Mouse (Mus musculus) CH12.LX (cell line): Measurements from ENCODE around the gene Ncf2. TPM values are rescaled to one million over a fixed set of nuclear protein-coding genes. Genes with fewer than 3 reads are reported as not detected.
"Not testable (repeated sequence)": the region's sequence is repeated elsewhere in the genome, so short reads cannot be mapped to it uniquely, and the experiment has no call there.

Experiments
- DNase-seq: peaks from one replicate; pipeline ENCODE4 v3.0.0-alpha.2; 2013; ENCODE audit errors: extremely low read depth
- H3K27ac ChIP-seq: 2 replicates; pipeline ENCODE4 v1.5.1; 2012; ENCODE audit warnings: low read depth, mild to moderate bottlenecking, control low read depth, moderate library complexity; ENCODE audit not compliant: insufficient read depth
- H3K27me3 ChIP-seq: replicated peaks from 2 replicates; pipeline ENCODE3; 2012; ENCODE audit warnings: inconsistent platforms
- H3K36me3 ChIP-seq, 2 experiments: replicated peaks in 1 of 2; 2 replicates each; pipeline versions ENCODE3 to v1.6.1; 2012; ENCODE audit warnings: inconsistent platforms in 1 of 2, low read length in 1 of 2, mild to moderate bottlenecking in 1 of 2, mixed read lengths in 1 of 2, moderate library complexity in 1 of 2; ENCODE audit not compliant: control insufficient read depth in 1 of 2, insufficient read depth in 1 of 2
- H3K4me1 ChIP-seq, 2 experiments: 2 replicates each; pipeline ENCODE4 v1.6.1; 2012; ENCODE audit warnings: inconsistent platforms in 1 of 2, moderate library complexity in 1 of 2; ENCODE audit not compliant: insufficient read depth in 2 of 2, control insufficient read depth in 1 of 2
- H3K4me2 ChIP-seq: 2 replicates; pipeline ENCODE4 v1.6.1; 2012; ENCODE audit warnings: low read depth, mild to moderate bottlenecking, control low read depth; ENCODE audit not compliant: poor library complexity, insufficient read depth, severe bottlenecking
- H3K4me3 ChIP-seq, 3 experiments: fragments of 150-350 bp in 1 of 3; sonication (generic) in 1 of 3; replicated peaks in 1 of 3; 2 replicates each; pipeline versions ENCODE3 to v1.5.1; 2011 to 2012; ENCODE audit warnings: low read depth in 2 of 3, low read length in 2 of 3, mild to moderate bottlenecking in 2 of 3, moderate library complexity in 2 of 3, control low read depth in 1 of 3, improper control_type of control experiment in 1 of 3, inconsistent platforms in 1 of 3, mixed read lengths in 1 of 3; ENCODE audit not compliant: poor library complexity in 1 of 3
- H3K79me2 ChIP-seq: replicated peaks from 2 replicates; pipeline ENCODE4 v1.6.1; 2012; ENCODE audit warnings: mild to moderate bottlenecking, moderate library complexity; ENCODE audit not compliant: control insufficient read depth, poor library complexity, insufficient read depth, severe bottlenecking; ENCODE audit errors: extremely low read depth
- H3K9ac ChIP-seq: 2 replicates; pipeline ENCODE4 v1.6.1; 2012; ENCODE audit warnings: low read depth, mild to moderate bottlenecking, control low read depth, moderate library complexity; ENCODE audit not compliant: insufficient read depth
- H3K9me3 ChIP-seq: replicated peaks from 2 replicates; pipeline ENCODE3; 2012; ENCODE audit warnings: low read length, inconsistent platforms, mixed read lengths
- BHLHE40 ChIP-seq: IDR thresholded peaks from 2 replicates; pipeline ENCODE4 v1.6.1; 2011; ENCODE audit warnings: mild to moderate bottlenecking, low read depth, low read length, improper control_type of control experiment
- CHD1 ChIP-seq: IDR thresholded peaks from 2 replicates; pipeline ENCODE4 v1.6.1; 2012; ENCODE audit warnings: low read depth, low read length, improper control_type of control experiment, inconsistent platforms
- CHD2 ChIP-seq: IDR thresholded peaks from 2 replicates; pipeline ENCODE4 v1.6.1; 2011; ENCODE audit warnings: low read length, improper control_type of control experiment
- CTCF ChIP-seq, 2 experiments: IDR thresholded peaks in 1 of 2; conservative IDR thresholded peaks in 1 of 2; 2 replicates each; pipeline ENCODE4 v1.5.1; 2011 to 2012; ENCODE audit warnings: low read depth in 2 of 2, low read length in 2 of 2, improper control_type of control experiment in 1 of 2, inconsistent platforms in 1 of 2, mild to moderate bottlenecking in 1 of 2, moderate library complexity in 1 of 2
- E2F4 ChIP-seq: IDR thresholded peaks from 2 replicates; pipeline ENCODE4 v1.6.1; 2011; ENCODE audit warnings: low read depth, low read length, improper control_type of control experiment; ENCODE audit not compliant: insufficient replicate concordance
- ELF1 ChIP-seq: IDR thresholded peaks from 2 replicates; pipeline ENCODE4 v1.6.1; 2014; ENCODE audit warnings: low read depth, mild to moderate bottlenecking, inconsistent platforms, low read length, improper control_type of control experiment
- ETS1 ChIP-seq: conservative IDR thresholded peaks from 2 replicates; pipeline ENCODE4 v1.6.1; 2012; ENCODE audit warnings: low read depth, mild to moderate bottlenecking, inconsistent platforms, low read length, improper control_type of control experiment, moderate library complexity
- GABPA ChIP-seq: IDR thresholded peaks from 2 replicates; pipeline ENCODE4 v1.6.1; 2012; ENCODE audit warnings: low read depth, low read length, improper control_type of control experiment, inconsistent platforms; ENCODE audit not compliant: insufficient replicate concordance
- HCFC1 ChIP-seq: IDR thresholded peaks from 2 replicates; pipeline ENCODE4 v1.6.1; 2012; ENCODE audit warnings: low read depth, mild to moderate bottlenecking, inconsistent platforms, low read length, improper control_type of control experiment
- IRF4 ChIP-seq: IDR thresholded peaks from 2 replicates; pipeline ENCODE4 v1.6.1; 2014; ENCODE audit warnings: low read depth, mild to moderate bottlenecking, inconsistent platforms, low read length, improper control_type of control experiment
- JUND ChIP-seq: conservative IDR thresholded peaks from 2 replicates; pipeline ENCODE4 v1.6.1; 2011; ENCODE audit warnings: low read depth, low read length, improper control_type of control experiment
- KAT2A ChIP-seq: IDR thresholded peaks from 2 replicates; pipeline ENCODE4 v1.6.1; 2012; ENCODE audit warnings: low read length, improper control_type of control experiment, inconsistent platforms; ENCODE audit not compliant: insufficient replicate concordance
- MAX ChIP-seq: IDR thresholded peaks from 2 replicates; pipeline ENCODE4 v1.6.1; 2011; ENCODE audit warnings: low read length, improper control_type of control experiment
- MYC ChIP-seq: IDR thresholded peaks from 2 replicates; pipeline ENCODE4 v1.6.1; 2011; ENCODE audit warnings: low read depth, mild to moderate bottlenecking, improper control_type of control experiment, low read length
- NELFE ChIP-seq: IDR thresholded peaks from 2 replicates; pipeline ENCODE4 v1.6.1; 2011; ENCODE audit warnings: low read depth, low read length, improper control_type of control experiment
- NRF1 ChIP-seq: IDR thresholded peaks from 2 replicates; pipeline ENCODE4 v1.6.1; 2014; ENCODE audit warnings: low read depth, mild to moderate bottlenecking, inconsistent platforms, low read length, improper control_type of control experiment, moderate library complexity
- PAX5 ChIP-seq: IDR thresholded peaks from 2 replicates; pipeline ENCODE4 v1.6.1; 2012; ENCODE audit warnings: low read length, inconsistent platforms, mixed read lengths
- POLR2A ChIP-seq: IDR thresholded peaks from 2 replicates; pipeline ENCODE4 v1.6.1; 2011; ENCODE audit warnings: low read depth, mild to moderate bottlenecking, improper control_type of control experiment, low read length
- RAD21 ChIP-seq: IDR thresholded peaks from 2 replicates; pipeline ENCODE4 v1.6.1; 2011; ENCODE audit warnings: low read depth, mild to moderate bottlenecking, low read length, improper control_type of control experiment, moderate library complexity
- RCOR1 ChIP-seq: conservative IDR thresholded peaks from 2 replicates; pipeline ENCODE4 v1.6.1; 2012; ENCODE audit warnings: low read depth, mild to moderate bottlenecking, inconsistent platforms, low read length, improper control_type of control experiment
- TBP ChIP-seq: conservative IDR thresholded peaks from 2 replicates; pipeline ENCODE4 v1.6.1; 2011; ENCODE audit warnings: low read depth, low read length, improper control_type of control experiment
- TCF12 ChIP-seq: IDR thresholded peaks from 2 replicates; pipeline ENCODE4 v1.6.1; 2014; ENCODE audit warnings: low read depth, mild to moderate bottlenecking, inconsistent platforms, low read length, improper control_type of control experiment
- UBTF ChIP-seq: IDR thresholded peaks from 2 replicates; pipeline ENCODE4 v1.6.1; 2012; ENCODE audit warnings: low read depth, mild to moderate bottlenecking, inconsistent platforms, low read length, improper control_type of control experiment, moderate library complexity
- ZC3H11A ChIP-seq: IDR thresholded peaks from 2 replicates; pipeline ENCODE4 v1.6.1; 2012; ENCODE audit warnings: low read depth, mild to moderate bottlenecking, inconsistent platforms, low read length, improper control_type of control experiment
- ZMIZ1 ChIP-seq: IDR thresholded peaks from 2 replicates; pipeline ENCODE4 v1.6.1; 2012; ENCODE audit warnings: low read depth, mild to moderate bottlenecking, inconsistent platforms, low read length, improper control_type of control experiment
- dilution Hi-C: fragments of 300-500 bp; cut with MboI; formaldehyde crosslinking; loops from 2 replicates; pipeline ENCODE4 v1.14.3; 2020; ENCODE audit warnings: low sequenced_read_pairs; ENCODE audit not compliant: extremely low pct_unique_long_range_greater_than_20kb, extremely low pct_ligation_motif_present
- in situ Hi-C: fragments of 300-500 bp; cut with MboI; formaldehyde crosslinking; loops from 3 replicates; pipeline ENCODE4 v1.14.3; 2019; ENCODE audit warnings: low sequenced_read_pairs, low pct_ligation_motif_present, low pct_unique_long_range_greater_than_20kb, mixed read lengths
- polyA plus RNA-seq: library from polyadenylated mRNA; unstranded; fragments of >175 nt; gene quantifications from 2 replicates; pipeline ENCODE4 v1.2.1, GENCODE M21; 2012; ENCODE audit warnings: low read depth; ENCODE audit not compliant: insufficient read length
- total RNA-seq, 2 experiments: library from RNA; depleted of rRNA; stranded (reverse); fragments of 300-350 nt in 1 of 2; fragments of >200 nt in 1 of 2; gene quantifications; 2 replicates each; pipeline ENCODE4 v1.2.3; 2012 to 2014

The Ncf2 gene
- total and polyA plus RNA-seq, 3 experiments = 82.6 to 89.9 (median 89.2) TPM

GRCm38 (mm10) chr1:152771016-152771415 is 29.0 kb upstream of the Ncf2 start:
- H3K79me2 ChIP-seq = peaks cover 14% of the 10 kb centered on the region
- H3K4me2 ChIP-seq = no peak overlapping the region
- H3K4me1 ChIP-seq = peaks cover 4 to 9% of the 10 kb centered on the region in 2 experiments; a peak in 3 of 4 replicates
- dilution Hi-C loops = no loop called here
- TF ChIP-seq KAT2A (no peak), BHLHE40 (no peak), HCFC1 (no peak), NRF1 (no peak)
- TF ChIP-seq, all 38 proteins: peak for 0
- no peak overlapping the region for H3K27ac ChIP-seq
- no peak overlapping the region for H3K9ac ChIP-seq
- peaks cover 48 to 67% of the 10 kb centered on the region in 2 experiments for H3K36me3 ChIP-seq
- no peak overlapping the region for H3K4me3 ChIP-seq
- in situ Hi-C loops = no loop called here
- no peaks in the 10 kb centered on the region for H3K9me3 ChIP-seq
- H3K27me3 ChIP-seq = no peaks in the 10 kb centered on the region
- no peak for DNase-seq

- H3K79me2 ChIP-seq, H3K9me3 ChIP-seq, dilution Hi-C loops, H3K4me2 ChIP-seq, H3K27me3 ChIP-seq, H3K27ac ChIP-seq, H3K9ac ChIP-seq, in situ Hi-C loops, H3K4me3 ChIP-seq, H3K4me1 ChIP-seq, DNase-seq: not testable (repeated sequence)
- H3K36me3 ChIP-seq = peaks cover 53 to 64% of the 10 kb centered on the region in 2 experiments
Measured at GRCm38 (mm10) chr1:152774601-152775000, 25.4 kb upstream of the Ncf2 start.

DNA sequence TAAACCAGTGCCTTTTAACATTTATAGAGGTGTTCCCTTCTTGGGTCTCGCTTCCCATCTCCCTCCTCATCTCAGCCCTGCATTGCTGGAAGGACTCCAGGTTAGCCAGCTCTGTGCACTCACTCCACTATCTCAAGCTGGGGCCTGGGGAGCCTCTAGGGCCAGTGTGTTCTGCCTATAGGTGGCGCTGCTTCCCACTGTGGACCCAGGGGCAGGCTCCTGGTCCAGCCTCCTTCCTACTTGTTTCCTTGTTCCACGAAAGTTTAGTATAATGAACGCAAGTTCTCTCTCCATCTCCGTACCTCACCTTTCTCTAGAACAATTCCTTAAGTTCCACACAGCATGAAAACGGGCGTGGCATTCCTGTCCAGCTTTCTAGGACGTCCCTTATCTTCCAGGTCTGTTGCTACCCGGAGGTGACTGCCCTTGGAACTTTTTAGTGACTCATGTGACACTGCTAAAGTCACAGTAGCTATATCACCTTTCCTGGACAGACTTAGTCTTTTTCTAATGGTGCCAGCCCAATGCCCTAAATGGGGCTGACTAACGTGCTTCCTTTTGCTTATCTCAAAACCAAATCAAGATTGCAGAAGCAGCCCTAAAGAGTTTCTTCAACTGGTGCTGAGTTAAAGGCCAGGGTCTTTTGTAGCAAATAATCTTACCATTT is 20.8 kb upstream of the Ncf2 start:
- H3K79me2 ChIP-seq = no peaks in the 10 kb centered on the region
- dilution Hi-C loops = no loop called here
- no peak overlapping the region for H3K27ac ChIP-seq
- in situ Hi-C loops = loop anchor here (25.0 kb wide), 1 partner anchor 608 kb away; no protein-coding TSS in a partner anchor
- peak overlapping the region; percentile 47 for H3K4me2 ChIP-seq
- H3K4me1 ChIP-seq = no peaks in the 10 kb centered on the region
- H3K27me3 ChIP-seq = no peaks in the 10 kb centered on the region
- peak overlapping the region; percentile 36; the same call in 1 of the 2 replicates for H3K9ac ChIP-seq
- peak; percentile 69 for DNase-seq
- H3K36me3 ChIP-seq = peaks cover 20% of the 10 kb centered on the region in 2 experiments
- peak overlapping the region in 1 of 3 experiments; percentile 19 for H3K4me3 ChIP-seq
- H3K9me3 ChIP-seq = no peaks in the 10 kb centered on the region
- TF ChIP-seq TBP = no peak
- 0 out of 2 replicates have a peak, but pooled peaks have one; percentile 10 for TF ChIP-seq BHLHE40
- TF ChIP-seq ZC3H11A = peak; percentile 18; the same call in 1 of the 2 replicates
- no peak for TF ChIP-seq RCOR1
- no peak for TF ChIP-seq MYC
- TF ChIP-seq ETS1 = no peak
- no peak for TF ChIP-seq CHD2
- no peak for TF ChIP-seq POLR2A
- no peak for TF ChIP-seq GABPA
- TF ChIP-seq PAX5 = no peak
- no peak for TF ChIP-seq NRF1
- TF ChIP-seq JUND = no peak
- no peak for TF ChIP-seq MAX
- TF ChIP-seq HCFC1 = no peak
- TF ChIP-seq RAD21 = peak; percentile 84
- 0 out of 2 replicates have a peak, but pooled peaks have one; percentile 36 for TF ChIP-seq TCF12
- peak; percentile 45; the same call in 1 of the 2 replicates for TF ChIP-seq IRF4
- no peak for TF ChIP-seq ZMIZ1
- TF ChIP-seq E2F4 = no peak
- no peak for TF ChIP-seq UBTF
- TF ChIP-seq CHD1 = no peak
- TF ChIP-seq CTCF (conservative IDR thresholded peaks at IDR 0.05 in 1 of 2, IDR thresholded peaks at IDR 0.05 in 1 of 2; ENCODE audit: low read depth in 2 of 2, low read length in 2 of 2) = peak; percentile 60 to 91
- no peak for TF ChIP-seq NELFE
- TF ChIP-seq ELF1 = peak; percentile 54
